Mouse (Mus musculus): ENCODE measurements around the gene Slc22a13.

Slc22a13 gene

DNA sequence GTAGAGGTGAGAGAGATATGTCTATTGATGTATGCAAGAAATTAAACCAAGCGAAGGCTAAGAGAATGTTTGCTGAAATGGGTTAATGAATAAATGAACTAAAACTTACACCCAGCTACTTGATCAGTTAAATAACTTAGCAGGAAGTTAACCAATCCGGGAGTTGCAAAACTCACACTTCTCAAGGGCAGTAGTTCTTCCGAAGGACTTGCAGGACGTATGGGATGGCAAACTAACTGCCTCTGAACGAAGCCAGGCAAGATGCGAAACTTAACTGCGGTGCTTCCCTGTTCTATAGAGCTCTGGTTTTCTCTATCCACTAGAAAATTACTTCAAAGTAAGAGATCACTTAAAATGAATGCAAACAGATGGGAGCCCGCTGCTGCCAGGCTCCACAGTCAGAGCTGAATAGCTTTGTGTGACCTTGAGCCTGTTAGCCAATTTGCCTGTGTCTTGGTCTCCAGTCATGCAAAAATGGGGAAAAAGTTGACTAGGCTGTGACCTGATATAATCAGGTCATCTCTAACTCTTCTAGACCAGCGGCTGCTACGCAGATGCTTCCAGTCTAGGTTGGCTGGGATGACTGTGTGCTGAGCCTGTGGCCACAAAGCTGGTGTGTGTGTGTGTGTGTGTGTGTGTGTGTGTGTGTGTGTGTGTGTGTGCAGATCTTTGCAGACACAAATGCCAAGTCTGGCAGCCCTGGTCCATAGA is 9.6 kb downstream of the Slc22a13 start:
- DNase-seq (ENCODE audit: low spot score): no peak

DNA sequence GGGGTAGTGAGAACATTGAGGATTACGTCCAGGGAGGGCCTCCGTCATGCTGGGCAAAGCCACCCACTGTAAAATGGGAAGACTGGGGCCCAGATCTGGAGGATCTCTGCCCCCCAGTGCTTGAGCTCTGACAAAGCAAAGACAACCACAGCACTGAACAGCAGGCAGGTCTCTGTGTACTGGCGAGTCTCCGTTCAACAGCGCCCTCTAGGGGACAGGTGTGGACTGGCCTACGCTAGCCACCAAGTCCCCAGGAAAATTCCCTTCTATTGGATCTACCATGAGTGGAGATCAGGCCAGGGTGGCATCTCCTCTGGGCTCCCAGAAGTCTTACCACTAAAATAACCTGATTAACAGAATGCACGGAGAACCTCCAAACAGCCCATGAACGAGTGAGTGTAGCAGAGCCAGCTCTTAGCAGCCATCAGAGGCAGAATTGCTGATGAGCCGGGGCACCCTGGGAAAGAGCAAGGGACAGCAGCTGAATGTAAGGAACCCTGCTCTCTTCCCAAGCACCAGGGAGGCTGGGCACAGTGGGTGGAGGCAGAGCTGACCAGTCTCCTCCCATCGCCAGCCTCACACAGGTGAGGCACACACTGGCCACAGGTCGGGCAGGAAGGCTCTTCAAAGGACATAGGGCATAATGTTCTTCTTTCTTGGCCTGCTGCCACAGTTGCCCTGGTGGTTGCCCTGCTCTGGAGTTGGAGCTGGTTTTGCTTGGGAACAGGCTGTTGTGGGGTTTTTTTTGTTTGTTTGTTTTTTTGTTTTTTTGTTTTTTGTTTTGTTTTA is 16.5 kb downstream of the Slc22a13 start:
- no peak for DNase-seq (ENCODE audit: low spot score)

DNA sequence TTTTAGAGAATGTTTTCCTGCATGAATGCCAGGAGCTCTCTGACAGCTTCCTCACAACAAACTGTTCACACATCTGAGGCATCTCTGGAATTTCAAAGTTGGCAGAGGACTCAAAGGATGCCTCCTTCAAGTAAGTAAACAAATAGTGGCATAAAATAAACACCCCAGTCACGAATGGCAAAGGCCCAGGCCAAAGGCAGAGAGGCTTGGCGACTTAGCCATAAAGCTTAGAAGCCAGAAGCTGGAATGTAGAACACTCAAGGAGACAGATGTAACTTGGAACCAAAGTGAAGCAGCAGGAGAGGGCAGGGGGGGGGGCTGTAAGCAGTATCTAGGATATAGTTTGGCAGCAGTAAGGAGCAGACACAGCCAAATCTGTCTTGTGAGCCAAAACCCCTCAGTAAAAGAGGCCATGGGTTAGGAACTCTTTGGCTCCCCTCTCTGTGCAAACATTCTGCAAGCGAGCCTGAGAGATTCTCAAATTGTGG is 27.6 kb downstream of the Slc22a13 start:
- no peak for DNase-seq (ENCODE audit: low spot score)

DNA sequence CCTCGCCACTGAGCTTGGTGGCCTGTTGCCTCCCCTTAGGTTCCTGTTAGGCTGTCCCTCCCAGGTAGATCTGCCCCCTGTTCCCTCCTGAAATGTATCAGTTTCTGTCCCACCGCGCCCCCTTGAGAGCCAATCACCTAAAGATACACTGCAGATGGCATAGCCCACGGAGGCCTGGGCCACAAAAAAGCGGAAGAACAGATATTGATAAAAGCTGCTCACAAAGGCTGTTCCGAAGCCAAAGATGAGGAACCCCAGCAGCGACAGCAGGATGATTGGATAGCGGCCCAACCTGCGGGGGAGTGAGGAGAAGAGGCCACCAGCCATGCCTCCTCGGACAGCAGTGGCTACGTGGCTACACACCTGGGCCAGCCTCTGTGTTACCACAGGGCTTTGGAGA is 29.6 kb downstream of the Slc22a13 start:
- no peak for DNase-seq (ENCODE audit: low spot score)

DNA sequence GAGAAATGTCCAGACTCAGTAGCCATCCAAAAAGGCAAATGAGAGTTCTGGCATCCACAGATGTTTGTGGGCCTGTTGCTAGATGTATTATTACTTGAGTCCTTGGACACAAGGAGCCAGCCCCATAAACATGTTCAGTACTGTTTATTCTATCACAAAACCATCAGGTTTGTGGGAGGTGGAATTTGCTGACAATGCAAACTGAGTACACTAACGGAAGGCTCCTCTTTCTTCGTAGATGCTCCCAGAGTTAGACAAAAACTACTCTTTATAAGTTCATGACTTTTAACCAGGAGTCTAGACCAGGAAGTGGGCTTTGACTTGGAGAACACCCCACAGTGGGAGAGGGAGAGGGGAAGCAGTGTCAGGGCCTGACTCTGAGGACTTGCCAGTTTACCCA is 41.3 kb downstream of the Slc22a13 start:
- no peak for DNase-seq (ENCODE audit: low spot score)

DNA sequence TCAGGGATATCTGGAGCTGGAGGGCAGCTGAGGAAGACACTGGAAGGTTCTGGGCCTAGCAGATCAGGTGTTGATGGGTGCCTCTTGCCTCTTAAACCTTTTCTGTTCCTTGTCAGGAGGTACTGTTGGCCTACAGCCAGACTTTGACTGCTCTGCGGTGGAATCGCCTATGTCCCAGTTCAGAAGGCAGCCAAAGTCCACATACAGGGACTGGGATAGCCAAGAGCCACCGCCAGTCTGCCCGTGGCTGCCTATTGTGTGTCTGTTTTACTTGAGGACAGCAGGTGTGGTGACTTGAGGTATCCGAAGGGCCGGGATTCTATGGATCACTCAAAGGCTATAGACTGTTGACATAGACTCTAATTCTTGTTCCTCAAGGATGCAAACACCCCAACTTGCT is 43.4 kb downstream of the Slc22a13 start:
- no peak for DNase-seq (ENCODE audit: low spot score)

DNA sequence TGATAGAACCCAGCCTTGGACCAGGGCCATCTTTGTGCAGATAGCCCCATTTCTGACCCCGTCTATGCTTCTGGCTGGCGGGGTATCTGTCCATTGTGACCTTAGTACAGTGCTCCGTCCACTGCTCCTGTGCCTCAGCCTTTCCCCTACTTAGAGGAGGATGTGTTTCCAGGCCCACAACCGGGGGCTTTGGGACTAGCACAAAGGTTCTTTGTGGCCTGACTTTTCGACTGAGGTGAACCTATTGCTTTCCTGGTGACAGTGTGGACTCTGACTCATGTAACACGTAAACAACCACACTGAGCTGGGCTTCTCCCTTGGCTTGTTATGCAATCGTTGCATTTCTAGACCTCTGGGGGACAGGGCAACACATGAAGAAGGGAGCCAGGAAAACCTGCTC is 44.2 kb downstream of the Slc22a13 start:
- no peak for DNase-seq (ENCODE audit: low spot score)

DNA sequence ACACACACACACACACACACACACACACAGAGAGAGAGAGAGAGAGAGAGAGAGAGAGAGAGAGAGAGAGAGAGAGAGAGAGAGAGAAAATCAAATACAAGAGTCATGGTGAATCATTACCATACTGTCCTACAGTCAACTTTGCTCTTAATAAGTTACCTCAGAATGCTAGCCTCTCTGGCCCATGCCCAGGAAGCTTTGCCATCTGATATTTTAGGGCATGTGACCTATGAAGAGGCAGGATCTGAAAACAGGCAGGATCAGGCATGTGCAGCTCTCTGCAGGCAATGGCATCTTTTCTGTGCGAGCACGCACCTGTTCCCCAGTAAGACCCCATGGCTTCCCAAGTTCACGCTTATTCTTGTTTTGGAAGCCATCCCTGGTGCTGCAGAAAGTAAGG is 48.2 kb downstream of the Slc22a13 start:
- no peak for DNase-seq (ENCODE audit: low spot score)

DNA sequence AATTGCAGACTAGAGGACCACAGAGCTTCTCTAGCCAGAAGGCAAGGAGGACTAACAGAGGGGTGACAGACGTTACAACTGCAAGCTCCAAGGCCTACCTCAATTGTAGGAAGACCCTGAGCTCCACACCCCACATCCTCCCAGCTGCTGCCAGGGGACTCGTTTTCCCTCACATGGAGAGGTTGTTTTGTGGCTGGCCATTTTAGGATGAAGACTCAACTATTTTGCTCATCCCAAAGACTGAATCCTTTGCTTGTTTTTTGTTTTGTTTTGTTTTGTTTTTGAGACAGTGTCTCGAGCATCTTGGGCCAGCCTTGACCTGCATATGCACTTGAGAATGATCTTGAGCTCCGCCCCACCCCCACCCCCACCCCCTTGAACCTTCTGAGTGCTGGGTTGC is 50.0 kb downstream of the Slc22a13 start, which contains the start of gene Gm47289:
Gene Gm47289 (plus strand): TSS at position 301 of the 400 bp plus-strand sequence.
- no peak for DNase-seq (ENCODE audit: low spot score)

DNA sequence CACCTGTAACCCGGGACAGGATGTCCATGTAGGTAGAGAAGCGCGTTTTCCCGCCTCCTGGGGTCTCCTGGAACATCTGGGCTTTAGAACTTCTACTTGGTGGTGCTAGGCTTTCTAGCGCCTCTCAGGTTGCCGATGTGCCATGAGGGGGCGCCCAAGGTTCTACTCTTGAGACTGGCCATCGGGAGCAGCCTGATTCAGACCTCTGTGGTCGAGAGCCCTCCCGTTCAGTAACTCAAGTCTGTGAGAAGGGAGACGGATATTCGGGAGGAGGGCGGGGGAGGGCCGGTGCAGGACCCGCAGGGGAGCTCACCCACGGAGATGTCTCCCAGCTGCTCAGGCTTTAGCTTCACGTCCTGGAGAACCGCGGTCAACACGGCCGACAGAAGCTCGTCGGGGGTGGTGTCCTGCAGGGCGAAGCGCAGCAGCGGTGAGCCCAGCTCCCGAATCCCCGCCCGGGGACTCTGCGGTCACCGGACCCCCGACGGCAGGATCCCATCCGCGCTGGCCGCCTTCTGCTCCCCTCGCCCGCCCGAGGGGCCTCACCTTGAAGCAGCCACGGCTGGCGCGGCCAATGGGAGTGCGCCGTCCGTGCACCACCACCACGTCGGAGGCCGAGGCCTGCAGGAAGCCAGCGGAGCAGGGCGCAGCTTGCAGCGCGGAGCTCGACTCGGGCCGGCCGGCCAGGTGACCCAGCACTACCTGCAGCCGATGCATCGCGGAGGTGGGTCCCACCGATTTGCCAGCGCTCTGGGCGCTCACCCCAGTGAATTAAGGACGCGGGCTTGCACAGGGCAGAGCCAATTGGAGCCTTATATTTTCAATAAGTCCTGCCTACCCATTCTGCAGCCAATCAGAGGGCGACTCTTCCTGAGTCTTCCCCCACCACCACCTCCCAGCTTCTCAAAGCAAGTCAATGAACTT is 52.4 kb downstream of the Slc22a13 start, which contains the start of gene Acaa1b:
Gene Acaa1b (minus strand): TSS at position 816 of the 924 bp plus-strand sequence.
- peak; percentile 46 for DNase-seq (ENCODE audit: low spot score)

DNA sequence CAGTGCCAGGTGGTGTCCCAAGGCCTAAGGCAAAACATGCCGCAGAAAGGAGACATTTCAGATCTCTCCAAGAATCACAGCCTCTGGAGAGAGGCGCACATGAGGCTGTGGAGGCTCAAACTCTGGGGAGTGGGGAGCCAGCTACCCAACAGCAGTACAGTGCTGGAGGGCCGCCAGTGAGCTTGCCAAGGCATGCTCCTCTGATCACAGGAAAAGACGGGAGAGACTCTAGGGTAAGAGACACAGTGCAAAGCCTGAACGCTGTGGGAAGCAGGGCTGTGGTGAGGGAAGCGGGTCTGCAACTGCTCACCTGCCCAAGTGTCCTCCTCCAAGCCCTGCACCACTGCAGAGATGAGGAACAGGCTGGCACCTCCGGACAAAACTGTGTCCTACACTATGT is 53.1 kb downstream of the Slc22a13 start:
- no peak for DNase-seq (ENCODE audit: low spot score)

DNA sequence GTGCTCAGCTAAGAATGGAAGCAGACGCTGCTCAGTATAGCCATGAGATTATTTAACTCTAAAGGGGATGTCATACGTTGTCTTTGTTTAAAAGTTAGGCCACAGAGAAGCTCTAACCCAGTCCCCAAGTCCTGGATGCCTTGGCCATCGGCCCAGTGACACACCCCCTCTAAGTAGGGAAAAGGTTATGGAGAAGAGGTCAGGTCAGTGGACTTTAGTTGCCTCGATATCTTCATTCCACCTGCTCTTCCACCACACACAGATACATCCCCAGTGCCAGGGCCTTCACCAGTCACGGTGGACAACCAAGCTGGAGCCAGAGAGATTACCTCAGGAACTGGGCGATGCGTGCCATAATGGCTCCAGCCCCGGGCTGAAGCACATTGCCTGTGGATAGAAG is 53.5 kb downstream of the Slc22a13 start:
- no peak for DNase-seq (ENCODE audit: low spot score)

DNA sequence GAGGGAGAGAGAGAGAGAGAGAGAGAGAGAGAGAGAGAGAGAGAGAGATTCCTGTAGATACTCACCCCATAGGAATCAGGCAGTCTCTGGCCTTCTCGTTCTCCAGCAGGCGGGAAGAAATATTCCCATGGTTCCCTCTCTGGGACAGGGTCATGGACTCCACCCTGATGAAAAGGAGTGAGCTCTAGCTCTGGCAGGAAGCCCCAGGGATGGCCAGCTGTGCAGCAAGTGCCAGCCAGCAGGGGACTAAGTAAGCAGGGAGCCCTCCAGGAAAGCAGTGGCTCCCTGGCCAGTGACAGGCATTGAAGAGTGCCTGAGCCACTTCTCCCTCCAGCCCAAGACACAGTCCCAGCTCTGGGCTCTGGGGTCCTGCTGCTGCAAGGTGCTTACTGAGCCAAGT is 57.1 kb downstream of the Slc22a13 start:
- no peak for DNase-seq (ENCODE audit: low spot score)

DNA sequence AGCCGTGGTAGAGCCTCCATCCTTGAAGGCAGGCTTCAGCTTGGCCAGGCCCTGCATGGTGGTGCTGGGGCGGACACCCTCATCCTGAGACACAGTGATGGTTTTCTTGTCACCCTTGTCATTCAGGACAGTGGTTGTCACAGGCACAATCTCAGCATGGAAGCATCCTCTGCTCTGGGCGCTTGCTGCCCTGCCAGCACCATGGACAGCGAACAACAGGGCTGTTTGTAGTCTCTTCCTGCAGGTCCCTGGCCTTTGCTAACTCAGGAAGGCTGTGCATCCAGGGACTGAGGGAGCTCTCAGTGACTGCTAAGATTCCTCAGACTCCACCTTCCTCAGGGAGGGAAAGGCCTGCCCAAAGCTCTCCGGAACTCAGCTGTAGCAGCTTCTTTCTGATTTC is 59.3 kb downstream of the Slc22a13 start:
- DNase-seq (ENCODE audit: low spot score): no peak

DNA sequence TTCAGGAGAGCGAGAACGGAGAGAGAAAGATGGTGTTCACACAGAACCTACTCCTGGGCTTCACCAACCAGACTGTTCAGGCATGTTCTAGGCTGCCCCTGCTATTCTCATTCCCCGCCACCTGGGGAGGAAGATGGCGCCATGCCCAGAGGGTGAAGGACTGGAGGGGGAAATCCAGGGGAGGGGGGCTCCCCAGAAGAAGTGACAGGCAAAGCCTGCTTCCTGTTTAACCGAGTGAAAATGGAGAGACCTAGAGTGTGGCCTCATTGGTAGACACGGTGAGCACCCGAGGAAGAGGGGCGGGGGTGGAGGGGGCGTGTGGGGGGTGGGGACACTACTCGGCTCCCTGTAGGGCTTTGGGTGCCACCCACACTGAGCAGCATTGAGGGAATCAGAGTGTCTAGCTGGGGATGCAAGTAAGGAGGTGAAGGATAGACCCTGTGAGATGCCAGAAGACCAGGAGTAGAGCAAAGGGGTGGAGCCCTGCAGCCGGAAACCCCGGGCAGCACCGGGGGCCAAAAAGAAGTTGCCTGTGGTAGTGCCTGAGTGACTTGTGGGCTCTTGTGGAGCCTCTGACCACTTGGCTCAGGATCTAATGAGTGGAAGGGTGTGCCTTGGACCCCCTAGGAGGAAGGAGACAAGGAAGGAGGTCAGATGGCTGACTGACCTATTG is 62.7 kb downstream of the Slc22a13 start:
- no peak for DNase-seq (ENCODE audit: low spot score)

DNA sequence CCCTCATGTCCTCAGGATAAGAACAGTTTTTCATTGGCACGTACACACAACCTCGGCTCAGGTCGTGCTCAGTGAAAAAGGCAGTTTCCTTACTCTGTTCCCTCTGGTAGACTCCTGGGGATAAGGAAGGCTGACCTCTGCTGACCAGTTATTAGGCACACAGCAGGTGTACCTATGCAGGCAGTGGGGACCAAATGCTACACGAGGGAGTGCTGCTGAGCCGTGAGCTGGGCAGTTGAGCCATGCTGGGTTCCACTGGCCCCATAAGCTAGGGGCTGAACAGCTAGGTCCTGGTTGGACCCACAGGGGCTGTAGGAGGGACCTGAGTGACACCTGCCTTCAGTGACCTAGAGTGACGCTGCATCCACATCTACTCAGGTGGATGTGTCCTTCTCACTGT is 63.3 kb downstream of the Slc22a13 start:
- no peak for DNase-seq (ENCODE audit: low spot score)

DNA sequence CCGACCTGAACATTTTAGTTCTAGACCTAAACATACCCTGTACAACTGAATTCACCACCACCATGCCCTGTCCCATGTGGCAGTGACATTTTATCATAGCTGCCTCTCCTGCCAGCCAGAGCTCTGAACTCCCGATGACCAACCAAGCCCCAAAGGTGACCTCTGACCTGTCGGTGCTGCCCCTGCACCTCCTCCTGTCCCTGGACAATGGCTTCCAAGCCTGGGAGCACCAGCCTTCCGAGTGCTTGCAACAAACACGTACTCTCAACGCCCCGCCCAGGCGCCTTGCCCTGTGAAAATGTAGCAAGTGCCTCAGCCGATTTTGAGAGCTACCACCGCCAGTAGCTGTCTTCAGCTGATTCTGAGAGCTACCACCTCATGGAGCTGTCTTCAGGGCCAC is 63.8 kb downstream of the Slc22a13 start:
- no peak for DNase-seq (ENCODE audit: low spot score)

DNA sequence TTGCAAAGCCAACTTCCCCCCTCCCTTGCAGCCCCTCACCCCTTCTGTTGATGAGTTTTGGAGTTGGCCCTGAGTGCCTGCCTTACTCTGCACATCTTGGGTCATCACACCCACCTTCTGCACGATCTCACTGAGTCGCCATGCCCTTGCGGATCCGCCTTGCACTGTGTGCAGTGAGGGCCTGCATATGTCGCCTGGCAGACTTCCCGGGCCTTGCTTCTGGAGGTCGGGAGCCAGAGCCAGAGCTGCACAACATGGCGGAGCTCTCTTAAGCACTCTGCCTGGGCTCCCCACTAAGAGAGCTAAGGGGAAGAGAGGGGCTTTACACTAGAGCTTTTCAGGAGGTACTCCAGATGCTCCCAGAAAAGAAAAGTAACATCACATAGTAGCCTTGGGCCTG is 64.2 kb downstream of the Slc22a13 start:
- DNase-seq (ENCODE audit: low spot score): no peak

DNA sequence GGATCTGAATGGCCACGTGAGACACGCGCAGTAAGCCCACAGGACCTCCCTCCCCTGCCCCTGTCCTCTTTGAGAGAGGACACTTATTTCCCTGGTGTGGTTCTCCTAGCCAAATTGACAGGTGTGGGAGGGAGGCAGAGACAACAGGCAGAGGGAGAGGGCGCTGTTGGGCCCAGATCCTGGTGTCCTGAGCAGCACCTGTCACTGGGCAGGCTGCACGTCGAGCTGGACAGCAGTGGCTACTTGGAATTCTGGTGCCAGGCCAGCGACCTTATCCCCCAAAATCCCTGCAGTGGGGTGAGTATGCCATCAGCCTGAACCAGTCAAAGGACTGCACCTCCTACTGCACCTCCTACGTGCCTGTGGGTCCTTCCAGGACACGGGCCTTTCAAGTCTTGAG is 65.5 kb downstream of the Slc22a13 start:
- no peak for DNase-seq (ENCODE audit: low spot score)
